Mouse (Mus musculus): ENCODE measurements at regions not wholly inside any gene's neighbourhood (a gene's known extent, or its start where the extent isn't known, plus 50 kb on each side); places are given as distances from the start of the nearest gene placed in this dataset.
A peak's percentile ranks its signal among the peaks of the same experiment; 100 is the strongest.

DNA sequence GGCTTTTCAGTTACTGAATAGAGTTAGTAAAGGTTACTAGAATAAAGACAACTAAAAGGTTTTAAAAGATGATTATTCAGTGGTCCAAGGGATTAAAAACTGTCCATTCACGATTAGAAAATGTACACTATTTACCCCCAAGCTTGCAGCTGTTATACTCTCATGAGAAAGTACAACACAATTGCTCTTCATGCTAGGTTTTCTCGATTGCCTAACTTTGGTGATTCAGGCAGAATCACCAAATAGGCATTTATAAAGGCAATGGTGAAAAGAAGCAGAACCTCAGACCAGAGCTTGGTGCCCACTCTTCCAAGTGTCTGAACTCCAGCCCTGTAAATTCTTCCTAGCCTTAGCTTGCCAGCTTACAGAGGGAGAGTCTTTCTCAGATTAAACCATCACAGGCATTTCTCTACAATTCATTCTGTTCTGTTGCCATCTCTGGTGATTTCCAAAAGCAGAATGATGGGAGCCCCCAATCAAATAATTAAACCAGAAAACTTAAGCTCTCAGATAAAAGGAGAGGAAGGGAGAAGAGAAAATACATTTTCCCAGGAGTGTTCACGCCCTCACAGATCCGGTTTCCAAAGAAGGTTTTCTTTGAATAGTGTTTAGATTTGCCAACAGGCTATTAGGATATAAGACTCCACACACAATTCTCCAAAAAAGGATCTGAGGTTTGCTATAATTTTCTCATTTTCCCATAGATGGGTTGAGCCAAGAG, 657.0 kb downstream of the Slc22a22 start:
- no peak for DNase-seq (ENCODE audit: low spot score)

DNA sequence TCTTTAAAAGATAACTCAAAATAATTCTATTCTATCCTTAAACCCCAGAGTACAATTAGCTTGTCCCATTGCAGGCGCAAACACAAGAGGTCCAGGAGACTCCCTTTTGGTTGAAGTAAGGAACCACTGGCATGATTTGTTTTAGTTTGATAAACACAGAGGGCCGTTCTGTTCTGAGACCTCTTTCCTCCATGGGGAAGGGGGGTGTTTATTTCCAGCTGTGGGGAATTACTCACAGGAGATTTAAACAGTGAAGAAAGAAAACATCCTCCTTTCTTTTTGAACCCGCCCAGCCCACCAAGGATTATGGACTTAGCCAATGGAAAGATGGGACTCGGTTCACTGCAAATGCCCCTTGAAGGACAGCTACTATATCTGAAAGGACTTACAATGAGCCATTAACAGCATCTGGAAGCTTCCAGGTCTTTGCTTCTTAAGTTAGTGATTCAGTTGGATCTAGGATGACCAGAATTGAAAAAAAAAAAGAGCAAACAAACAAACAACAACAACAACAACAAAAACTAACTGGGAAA, 659.2 kb downstream of the Slc22a22 start:
- DNase-seq (ENCODE audit: low spot score) = no peak

DNA sequence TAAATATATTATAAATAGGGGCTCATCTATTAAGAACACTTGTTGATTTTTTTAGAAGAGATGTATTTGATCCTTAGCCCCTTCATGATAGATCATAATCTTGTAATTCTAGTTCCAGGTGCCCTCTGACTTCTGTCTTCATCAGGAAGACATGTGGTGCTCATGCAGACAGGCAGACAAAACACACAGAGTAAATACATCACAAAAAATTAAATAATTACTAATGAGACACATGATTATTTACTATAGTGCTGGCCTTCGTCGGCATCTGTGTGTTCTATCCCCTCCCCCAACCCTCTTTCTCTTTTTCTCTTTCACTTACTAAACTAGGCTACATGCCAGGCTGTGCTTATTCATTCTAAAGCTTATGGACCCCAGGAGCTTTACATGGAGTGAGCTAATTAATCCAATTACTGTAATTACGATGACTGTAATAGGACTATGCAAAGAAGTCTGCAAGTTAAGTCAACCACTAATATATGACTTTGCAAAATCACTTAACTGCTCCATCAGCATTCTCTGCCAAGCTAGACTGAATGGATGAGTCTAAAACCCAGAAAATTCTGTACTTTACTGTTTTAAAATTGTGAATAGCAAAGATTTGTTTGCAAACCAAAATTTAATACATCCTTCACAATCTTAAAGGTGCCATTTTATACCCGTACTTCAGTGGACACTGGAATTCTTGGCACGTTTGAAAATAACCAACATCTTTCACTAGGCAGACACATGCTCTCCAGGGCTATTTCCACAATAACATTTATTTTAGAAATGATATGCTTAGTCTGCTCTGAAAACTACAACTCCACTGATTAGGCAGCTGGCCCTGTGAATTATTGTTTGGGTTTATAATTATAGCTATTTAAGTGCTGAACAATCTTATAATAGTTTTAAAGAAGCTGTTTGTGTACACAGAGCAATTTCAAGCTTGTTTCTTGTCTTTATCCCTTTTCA, 659.9 kb downstream of the Slc22a22 start:
- DNase-seq (ENCODE audit: low spot score) = peak; percentile 77

DNA sequence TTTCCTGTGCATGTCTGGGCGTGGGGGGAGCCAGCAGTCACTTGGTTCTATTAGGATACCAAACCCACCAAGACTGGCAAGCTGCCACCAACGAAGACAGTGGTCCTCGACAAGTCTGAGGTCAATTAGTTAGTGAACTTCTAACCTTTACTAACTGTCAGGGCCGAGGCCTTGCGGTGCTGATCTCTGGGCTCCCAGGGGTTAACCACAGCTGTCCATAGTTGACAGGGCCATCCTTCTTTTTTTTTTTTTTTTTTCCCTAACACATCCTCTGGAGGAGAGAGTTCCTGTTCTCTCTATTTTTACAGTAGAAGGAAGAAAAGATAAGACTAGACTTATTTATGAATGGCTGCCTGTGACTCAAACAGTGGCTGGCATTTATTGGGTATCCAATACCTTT, 663.5 kb downstream of the Slc22a22 start:
- DNase-seq (ENCODE audit: low spot score) = no peak

DNA sequence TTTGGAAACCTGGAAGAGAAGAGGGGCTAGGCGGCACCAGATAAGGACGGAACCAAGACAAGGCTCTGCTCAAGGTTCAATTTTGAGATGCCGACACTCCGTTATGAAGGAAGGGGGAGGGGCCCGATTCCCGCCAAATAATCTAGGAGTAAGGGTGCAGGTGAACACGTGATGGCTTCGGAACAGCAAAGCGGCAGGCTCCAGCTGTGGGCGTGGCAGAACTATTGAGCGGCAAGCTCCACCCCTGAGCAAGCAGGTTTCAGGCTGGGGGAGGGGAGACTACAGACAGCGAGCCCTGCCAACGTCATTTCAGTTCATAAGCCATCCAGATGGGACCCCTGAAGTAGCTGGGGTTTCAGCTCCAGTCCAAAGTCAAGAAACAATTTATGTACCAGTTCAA, 667.3 kb downstream of the Slc22a22 start:
- DNase-seq (ENCODE audit: low spot score) = peak; percentile 23

DNA sequence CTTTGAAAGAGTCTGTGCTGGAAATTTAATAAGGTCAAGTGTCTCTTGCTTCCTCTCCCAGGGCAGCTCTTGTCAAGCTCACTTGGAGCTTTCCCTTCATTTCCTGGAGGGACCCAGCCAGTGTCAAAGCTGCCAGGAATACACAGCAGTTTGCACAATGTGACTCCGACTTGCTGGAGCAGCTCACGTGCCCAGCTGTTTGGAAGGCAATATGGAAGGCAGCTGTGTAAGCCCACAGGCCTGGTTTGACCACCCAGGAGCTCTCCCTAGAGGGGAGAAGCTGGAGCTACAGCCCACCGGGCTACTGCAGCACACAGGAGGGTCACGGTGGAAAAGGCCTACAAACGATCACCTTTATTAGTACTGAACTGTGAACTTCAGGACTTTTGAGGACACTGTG, 669.8 kb downstream of the Slc22a22 start:
- peak; percentile 6 for DNase-seq (ENCODE audit: low spot score)

DNA sequence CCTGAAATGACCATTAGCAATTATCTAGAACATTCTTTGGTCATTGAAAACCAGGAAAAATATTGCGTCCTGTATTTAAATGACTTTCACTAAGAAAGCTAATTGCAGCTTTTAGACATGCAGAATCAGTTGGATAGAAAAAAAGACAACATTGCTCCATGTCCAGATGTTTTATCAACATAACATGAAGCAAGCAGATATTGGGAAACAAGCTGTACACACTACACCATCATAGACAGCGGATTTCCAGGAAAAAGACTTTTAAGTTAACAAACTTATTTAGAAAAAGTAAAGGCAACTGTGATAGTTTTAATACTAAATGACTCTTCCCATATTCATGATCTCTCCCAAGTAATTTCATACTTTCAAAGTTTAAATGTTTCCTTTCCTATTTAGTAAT, 675.5 kb downstream of the Slc22a22 start:
- no peak for DNase-seq (ENCODE audit: low spot score)

DNA sequence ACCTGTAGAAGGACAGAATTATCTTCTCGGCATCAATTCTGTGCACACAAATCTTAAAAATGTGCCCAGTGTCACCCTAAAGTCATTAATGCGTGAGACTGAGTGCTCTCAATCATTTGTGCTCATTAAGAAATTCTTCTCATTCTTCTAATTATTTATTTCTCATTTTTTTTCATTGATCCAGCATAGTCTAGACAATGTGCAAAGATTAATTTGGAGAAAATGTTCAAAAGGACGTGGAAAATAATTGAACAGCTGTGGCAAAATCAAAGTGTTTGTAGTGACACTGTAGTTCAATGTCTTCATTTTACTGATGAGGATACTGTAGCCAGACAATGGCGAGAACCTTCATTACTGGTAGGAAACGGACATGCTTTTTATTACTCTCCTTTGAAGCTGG, 702.0 kb downstream of the Slc22a22 start:
- peak; percentile 3 for DNase-seq (ENCODE audit: low spot score)

DNA sequence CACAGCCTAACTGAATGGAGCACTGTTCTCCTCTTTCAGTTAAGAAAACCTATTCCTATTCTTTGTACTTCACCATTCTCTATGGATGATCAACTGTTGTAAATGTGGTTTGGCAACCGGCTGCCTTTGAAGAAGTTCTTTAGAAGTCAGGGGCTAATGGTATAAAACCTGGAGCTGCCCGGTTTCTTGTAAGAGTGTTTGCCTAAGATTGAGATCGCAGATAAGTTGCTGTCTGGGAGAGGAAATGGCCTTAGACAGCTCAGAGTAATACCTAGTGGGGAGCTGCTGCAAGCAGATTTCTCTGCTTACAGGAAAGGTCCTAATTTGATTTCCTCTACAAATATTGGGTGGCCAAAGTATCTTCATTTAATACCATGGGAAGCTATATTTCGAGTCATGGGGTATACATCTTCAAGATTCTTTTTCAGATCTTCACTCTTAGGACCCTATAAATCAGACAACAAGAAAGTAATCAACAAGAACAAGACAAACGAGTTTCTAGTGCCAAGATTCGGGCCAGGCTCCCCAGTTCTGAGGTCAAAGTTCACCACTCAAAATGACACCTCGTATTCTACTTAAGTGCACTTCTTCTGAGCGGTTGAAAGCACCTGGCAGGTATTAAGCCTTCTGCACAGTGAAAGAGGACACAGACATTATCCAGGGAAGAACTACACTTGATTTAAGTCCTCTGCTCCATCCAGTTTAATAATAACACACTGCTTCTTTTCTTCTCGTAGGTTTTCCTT, 702.6 kb downstream of the Slc22a22 start:
- no peak for DNase-seq (ENCODE audit: low spot score)

DNA sequence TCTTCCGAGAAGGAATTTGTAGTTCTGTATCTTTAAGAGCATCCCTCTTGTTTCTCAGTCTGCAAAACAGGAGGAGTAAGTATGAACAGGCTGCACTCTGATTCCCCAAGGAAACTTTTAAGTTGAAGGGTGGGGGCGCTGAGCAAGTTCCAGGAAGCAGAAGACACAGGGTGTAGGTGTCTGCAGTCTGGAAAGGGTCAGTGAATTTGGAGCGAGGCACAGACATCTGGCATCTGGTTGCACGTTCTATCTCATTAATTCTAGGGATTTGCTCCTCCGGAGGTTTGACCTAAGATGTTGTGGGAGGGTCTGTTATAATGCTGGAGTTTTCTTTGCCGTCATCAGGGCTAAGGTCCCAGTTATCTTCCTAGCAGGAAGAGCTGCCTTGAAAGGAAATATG, 711.1 kb downstream of the Slc22a22 start:
- DNase-seq (ENCODE audit: low spot score) = no peak

DNA sequence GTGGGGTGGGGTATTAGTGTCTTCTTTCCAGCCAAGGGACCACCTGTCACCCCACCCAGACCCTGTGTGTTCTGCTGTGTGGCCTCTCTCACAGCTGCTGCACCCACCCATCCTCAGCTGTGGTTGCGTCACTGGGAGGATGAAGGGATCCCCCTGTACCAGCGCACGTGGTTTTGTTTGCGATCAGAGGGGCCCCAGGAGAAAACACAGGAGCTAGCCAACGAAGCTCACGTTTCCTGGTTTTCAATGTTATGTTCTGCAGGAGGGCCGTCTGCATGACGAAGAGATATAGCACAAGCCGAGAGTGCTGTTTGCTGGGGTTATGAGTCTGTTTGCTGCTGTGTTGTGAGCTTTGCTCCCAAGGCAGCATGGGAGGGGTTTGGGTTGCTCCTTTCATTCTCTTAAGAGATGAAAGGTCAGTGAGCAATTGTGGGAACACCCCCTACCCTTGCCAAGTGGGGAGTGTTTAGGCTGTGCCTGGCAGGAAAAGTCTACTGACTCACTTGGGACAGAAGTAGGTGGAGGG, 712.4 kb downstream of the Slc22a22 start:
- peak; percentile 10 for DNase-seq (ENCODE audit: low spot score)

DNA sequence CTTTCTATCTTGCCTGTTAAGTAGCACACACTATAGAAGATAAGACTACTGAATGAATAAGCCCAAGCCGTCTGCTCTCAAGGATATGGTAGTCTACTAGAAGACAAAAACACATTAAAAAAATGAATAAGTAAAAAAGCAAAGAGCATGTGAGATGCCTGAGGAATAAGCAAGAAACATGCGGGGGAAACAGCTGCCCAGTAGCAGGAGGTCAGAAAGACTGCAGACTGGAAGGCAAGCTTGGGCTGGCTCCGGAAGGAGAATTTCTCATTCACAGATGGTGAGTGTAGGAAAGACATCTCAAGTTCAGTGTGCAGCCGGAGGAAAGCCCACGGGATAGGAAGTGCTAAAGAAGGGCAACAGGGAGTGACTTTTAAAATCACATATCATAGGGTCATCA, 713.4 kb downstream of the Slc22a22 start:
- DNase-seq (ENCODE audit: low spot score) = no peak

DNA sequence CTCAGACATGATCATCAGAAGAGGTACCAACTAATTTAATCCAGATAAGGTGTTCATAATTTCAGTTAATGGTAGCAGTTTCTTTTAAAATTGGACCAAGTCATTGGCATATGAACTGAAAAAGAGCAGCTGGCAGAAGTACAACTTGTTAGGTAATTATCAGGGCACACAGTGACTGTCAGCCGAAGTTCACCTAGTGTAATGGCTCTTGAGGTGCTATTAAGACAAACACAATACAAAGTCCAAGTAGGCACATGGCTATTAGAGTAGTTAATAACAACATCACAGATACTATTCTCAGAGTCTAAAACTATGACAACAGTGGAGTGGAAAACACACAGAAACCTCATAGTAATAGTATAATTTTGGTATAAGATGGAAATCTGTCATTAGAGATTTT, 730.7 kb downstream of the Slc22a22 start:
- no peak for DNase-seq (ENCODE audit: low spot score)

DNA sequence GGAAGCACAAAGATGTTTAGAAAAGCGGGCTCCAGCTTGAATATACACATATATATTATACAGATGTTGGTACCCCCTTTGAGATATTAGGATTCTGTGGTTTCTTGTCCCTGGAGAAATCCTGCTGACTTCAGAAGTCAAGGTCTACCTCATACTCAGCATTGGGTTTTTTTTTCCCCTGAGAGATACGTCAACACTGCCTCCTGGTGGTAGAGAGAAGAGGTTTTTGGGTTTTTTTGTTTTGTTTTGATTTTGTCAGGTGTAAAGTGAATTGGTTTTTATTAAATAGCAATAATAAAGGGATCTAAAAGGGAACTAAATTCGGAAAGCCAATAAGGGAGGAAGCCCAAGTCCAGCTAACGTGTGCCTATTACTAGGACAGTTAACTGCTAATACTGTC, 732.5 kb downstream of the Slc22a22 start:
- DNase-seq (ENCODE audit: low spot score) = peak; percentile 42
